Mouse (Mus musculus) thymus, postnatal 4 days (tissue): ENCODE measurements around the gene Zdhhc9.
"Not testable (repeated sequence)": the region's sequence is repeated elsewhere in the genome, so short reads cannot be mapped to it uniquely, and the experiment has no call there.

Source experiments
- DNase-seq: peaks from one replicate; pipeline ENCODE4 v3.0.0; 2021

Gene Zdhhc9

DNA sequence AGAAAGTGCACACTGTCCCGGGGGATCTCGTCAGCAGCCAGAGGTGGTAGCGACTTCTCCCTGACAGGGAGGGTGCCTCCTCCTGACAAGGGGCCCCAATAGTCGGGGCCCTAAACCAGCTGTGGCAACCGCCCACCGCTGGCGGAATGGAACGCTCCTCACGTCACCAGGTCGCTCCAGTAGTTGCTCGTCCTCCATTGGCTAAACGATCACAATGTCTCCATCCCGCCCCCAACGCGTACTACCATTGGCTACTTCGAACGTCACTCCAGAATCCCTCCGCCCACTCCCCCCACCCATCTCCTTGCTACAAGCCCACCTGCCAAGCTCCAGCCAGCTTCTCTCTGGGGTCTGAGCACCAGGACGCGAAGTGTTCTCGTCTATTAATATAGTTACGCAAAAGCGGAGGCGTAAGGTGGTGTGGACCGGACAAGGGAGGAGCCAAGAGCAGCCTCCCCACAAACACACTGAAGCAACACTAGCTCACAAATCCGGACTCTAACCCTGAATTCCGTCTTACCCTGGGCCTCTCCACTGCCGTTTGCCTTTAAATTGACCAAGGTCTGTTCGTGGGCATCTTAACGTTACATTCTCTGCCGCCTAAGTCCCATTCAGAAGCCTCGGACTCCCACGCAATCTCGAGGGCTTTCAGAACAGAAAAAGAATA, at the start of gene Zdhhc9:
Zdhhc9 (minus strand) TSS at position 360 of the 667 bp plus-strand sequence.
- peak; percentile 90 for DNase-seq

DNA sequence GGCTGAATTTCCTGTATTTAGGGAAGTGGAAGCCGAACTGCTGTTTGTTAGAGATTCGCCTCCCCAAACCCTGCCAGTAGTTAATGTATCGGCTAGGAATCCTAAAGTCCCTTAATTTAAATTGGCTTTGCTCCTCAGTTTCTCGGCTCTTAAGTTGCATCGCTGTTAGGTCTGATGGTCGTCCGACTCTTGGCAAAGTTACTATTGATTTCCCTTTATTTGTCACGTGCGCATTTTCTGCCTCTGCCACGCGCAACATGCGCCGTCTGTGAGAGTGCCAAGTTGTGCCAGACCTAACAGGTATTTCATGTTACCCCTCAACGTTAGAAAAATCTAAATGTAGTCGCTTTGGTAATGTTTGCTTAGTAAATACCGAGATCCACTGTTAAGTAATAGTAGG, 48.3 kb upstream of the Zdhhc9 start:
- DNase-seq = no peak

DNA sequence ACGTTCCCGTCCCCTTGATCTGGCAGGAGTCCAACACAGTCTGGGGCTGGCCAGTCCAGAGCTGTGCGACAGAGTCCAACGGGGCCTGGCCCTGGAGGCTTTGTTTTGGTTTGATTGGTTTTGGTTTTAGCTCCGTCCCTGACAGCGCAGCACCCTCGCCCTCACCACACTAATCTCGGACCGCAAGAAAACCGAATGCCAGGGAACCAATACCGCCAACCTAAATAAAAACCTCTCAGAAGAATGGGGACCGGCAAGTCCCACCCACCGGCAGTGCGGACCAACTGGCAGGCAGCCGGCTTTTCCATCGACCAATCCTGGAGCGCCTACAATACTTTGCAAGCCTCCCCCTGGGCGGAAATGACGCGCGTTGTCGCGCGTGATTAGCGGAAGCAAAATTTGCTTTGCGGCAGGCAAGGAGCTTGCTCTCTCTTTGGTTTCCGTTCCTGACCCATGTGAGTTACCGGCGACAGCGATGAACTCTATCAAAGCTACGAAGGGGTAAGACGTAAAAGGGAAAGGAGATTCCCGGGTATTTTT, 47.9 kb upstream of the Zdhhc9 start, which contains the start of gene Utp14a:
Utp14a (plus strand) TSS at position 395 of the 540 bp plus-strand sequence.
- DNase-seq = peak; percentile 88

DNA sequence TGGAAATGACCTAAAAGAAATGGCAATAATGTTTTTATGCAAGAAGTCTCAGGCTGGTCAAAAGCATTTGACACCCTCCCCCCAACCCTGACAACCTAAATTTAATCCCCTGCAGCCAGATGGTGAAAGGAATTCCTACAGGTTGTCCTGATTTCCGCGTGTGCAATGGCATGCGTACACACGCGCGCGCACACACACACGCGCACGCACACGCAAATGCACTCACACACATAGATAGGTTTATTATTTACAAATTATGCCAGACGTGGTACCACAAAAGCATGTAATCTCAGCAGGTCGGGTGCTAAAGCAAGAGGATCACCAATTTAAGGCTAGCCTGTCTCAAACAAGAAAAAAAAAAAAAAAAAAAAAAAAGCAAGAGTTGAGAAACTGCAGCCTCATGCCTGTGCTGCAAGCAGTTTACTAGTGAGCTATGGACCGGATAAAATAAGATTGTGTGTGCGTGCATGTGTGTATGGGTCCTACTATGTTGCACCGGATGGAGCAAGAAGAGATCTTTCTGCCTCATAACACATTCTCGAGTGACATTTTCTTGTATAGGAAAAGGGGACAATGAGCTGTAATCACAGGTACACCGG, 47.3 kb upstream of the Zdhhc9 start:
- peak; percentile 12 for DNase-seq

DNA sequence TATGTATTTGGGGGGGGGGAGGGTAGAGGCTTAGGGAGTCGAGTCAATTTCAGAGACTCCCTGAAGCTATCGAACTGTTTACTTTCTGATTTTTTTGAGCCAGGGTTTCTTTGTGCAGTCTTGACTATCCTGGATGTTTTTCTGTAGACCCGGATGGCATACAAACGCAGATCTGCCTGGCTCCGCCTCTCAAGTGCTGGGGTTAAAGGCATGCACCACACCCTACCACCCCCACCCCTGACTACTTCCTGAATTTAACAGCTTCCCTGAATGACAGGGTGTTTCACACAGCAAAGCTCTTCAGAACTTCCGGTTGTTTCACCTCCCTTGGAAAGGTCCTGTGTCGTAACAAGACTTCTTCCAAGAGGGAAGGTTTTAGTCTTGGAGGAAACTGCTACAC, 25.7 kb upstream of the Zdhhc9 start:
- DNase-seq = peak; percentile 62

DNA sequence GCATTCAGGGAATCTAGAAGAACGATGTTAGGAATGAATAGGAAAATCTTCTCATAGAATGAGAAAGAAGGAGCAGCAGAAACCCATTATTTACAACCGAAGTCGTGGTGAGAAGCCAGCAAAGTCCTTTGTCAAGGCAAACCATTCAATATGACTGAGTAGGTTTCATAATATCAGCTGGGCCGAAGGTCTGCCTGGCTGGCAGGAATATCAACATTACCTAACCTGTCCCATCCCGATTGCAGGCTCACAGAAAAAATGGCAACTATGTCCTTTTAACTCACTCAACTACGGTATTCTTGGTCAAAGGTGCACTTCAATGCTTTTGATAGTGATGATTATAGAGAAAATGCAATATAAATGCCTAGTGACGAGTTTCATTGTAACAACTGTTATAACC, 17.5 kb upstream of the Zdhhc9 start:
- no peak for DNase-seq

DNA sequence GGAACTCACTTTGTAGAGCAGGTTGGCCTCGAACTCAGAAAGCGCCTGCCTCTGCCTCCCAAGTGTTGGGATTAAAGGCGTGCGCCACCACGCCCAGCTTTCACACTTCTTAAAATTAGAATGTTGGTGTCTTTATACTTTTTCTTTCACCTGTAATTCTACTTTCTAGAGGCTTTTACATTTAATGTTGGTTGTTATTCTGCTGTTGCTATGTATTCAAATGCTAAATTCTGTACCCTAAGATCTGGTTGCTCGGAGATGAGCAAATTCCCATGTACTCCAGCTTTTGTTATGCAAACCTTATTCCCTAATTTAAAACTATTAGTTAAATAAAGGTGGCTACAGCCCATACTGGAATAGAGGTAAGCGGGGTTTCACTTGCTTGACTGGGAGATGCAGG, 14.0 kb upstream of the Zdhhc9 start:
- no peak for DNase-seq

DNA sequence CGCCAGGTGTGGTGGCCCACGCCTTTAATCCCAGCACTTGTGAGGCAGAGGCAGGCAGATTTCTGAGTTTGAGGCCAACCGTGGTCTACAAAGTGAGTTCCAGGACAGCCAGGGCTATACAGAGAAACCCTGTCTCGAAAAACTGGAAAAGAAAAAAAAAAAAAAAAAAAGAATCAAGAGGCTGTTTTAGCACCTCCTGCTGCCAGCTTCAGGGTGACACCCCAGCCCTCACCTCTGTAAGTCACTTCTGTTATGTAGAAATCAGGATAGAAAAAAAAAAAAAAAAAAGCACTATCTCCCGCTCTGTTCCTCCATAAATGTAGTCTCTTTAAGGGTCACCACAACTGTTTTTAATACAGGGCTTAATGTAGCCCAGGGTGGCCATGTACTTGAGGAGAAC, 10.8 kb upstream of the Zdhhc9 start:
- DNase-seq = no peak

DNA sequence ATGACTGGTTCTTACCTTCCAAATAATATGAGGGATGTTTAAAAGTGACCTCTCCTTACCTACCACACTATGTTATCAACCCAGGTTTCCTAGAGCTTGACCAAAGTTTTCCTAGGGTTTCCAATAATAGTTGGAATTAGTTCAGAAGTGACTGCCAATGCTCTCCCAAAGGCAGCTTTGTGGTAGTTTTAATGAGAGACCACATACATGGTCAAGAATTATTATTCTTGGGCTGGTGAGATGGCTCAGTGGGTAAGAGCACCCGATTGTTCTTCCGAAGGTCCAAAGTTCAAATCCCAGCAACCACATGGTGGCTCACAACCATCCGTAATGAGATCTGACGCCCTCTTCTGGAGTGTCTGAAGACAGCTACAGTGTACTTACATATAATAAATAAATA, 1.1 kb upstream of the Zdhhc9 start:
- not testable (repeated sequence) for DNase-seq

DNA sequence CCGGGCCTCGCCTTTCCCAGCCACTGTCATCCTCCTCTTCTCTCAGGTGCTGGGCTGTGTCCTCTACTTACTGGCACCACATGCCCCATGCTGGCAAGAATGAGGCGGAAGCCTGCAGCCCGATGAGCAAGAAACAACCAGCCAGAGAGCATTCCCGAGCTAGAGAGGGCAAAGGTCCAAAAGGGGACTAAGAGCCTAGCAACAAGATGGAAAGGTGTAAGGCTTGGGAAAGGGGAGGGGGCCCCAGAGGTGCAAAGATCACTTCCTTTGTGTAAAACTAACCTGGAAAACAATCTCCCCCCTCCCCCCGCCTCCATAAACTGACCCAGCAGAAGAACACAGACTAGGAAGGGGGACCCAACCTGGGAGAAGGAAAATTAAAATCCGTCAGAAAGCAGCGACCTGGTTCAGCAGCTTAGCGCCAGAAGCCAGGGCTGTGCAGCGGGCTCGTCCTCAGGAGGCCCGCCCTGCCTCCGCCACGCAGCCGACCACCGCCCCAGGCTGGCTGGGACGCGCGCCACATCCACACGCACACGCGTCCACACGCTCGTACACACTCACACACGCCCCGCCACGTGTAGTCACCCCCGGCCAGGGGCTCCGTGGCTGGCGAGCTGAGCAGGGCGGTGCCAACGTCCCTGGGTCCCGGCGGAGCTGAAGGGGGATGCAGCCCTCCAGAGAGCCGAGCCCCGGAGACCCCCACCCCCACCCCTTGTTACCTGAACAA, 754 bp downstream of the Zdhhc9 start:
- peak; percentile 60 for DNase-seq

DNA sequence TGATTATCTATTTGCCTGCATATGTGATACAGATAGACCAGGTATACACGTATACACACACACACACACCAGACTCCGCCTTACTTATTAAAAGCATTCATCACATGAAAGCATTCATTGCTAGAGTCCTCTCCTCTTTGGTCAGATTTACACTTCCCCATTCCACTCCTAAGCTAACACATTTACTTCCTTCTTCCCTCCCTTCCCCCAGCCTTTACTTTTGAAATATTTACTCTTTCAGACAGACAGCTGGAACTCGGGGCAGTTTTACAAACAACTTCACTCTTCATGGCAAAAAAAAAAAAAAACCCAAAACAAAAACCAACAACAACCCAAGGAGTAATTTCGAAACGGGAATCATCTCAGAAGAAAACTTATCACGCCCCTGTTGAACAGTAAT, 4.2 kb downstream of the Zdhhc9 start:
- DNase-seq = no peak

DNA sequence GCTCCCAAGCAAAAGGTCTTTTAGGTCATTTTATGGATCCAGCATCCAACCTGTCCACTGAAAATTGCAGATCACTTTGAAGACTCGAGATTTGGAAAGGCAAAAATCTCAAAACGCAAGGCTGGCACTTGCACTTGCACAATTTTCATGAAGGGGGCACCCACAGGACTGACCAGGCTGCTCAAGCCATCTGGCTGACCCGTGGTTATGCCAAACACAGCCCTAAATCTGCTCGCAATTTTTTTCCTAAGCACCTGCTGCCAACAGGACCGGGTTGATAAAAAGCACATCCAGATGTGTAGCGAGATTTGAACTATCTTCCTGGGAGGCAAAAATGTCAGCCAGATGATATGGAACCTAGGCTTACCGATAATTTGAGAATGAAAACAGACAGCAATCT, 4.9 kb downstream of the Zdhhc9 start:
- no peak for DNase-seq

DNA sequence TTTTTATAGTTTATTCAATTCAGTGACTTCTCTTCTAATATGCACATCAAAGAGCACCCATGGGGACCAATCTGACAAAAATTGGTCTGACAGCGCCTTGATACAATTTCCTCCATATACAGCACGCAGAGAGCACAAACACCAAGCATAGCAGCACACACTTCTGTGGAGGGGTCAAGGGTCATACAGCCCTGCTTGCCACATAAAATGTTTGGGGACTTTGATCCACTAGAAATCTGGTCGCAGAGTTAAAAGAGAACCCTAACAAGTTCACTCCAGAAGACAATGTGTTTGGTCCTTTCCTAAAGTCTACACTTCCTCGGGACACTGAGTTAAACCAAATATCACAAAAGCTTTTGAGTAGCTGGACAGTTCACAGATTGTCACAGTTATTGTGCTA, 5.7 kb downstream of the Zdhhc9 start:
- DNase-seq = no peak

DNA sequence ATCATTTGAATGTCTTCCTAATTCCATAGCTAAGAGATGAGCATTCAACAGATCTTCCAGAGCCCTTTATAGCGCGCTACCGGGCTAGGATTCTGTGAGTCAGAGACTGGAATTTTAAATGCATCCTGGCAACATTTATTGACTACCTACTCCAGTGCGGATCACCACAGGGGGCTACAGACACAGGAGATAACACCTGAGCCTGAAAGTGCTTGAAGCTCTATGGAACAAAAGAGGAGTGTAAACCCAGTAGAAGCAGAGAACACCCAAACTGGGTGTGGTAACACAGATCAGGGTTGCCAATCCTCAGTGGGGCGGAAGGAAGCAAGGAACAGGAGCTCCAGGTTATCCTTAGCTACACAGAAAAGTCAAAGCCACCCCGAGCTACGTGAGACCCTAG, 6.2 kb downstream of the Zdhhc9 start:
- no peak for DNase-seq

DNA sequence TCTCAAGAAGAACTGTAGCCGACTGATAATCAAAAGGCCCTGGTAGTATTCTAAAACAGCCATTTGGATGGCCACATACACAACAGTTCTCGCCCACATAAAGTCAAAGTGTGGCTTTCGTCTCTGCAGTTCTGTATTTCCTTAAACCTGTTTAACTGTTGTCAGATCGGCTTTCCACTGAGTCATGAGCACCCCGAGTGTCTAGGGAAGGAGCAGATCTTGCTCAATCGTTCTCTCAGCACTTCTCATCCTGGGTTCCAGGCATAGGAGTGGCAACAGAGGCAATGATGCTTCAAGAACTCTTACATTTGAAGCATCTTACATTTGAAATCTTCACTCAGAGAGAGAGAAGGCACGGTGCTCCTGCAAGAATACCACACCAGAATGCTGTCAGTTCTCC, 6.7 kb downstream of the Zdhhc9 start:
- no peak for DNase-seq

DNA sequence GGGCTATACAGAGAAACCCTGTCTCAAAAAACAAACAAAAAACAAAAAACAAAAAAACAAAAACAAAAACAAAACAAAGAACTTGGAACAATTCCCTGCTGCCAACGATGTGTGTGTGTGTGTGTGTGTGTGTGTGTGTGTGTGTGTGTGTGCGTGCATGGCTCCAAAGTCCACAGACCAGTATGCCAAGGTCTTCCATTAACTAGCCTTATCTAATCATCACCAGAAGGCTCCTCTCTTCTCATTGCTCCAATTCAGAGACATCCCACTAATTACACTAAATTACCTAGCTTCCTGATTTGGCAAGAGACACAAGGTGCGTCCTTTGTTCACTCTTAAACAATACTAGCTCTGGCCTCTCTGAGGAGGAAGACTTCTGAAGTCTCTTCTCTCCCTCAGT, 8.0 kb downstream of the Zdhhc9 start:
- no peak for DNase-seq

DNA sequence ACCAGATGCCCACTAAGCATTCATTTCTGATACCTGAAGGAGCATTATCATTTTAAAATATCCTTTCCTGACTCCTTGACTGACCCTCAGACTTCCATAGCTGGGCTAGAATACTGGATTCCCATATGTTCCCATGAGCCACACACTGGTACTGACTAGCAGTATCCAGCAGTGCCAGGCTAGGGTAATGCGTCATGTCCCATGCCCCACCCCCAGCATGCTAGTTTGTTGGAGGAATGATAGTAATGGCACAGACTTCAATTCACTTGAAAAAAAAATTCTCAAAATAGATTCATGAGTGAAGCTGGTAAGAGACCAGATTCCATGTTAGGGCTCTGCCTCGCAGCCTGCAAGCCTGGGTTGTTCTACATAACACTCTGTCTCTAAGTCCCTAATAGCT, 9.7 kb downstream of the Zdhhc9 start:
- DNase-seq = no peak

DNA sequence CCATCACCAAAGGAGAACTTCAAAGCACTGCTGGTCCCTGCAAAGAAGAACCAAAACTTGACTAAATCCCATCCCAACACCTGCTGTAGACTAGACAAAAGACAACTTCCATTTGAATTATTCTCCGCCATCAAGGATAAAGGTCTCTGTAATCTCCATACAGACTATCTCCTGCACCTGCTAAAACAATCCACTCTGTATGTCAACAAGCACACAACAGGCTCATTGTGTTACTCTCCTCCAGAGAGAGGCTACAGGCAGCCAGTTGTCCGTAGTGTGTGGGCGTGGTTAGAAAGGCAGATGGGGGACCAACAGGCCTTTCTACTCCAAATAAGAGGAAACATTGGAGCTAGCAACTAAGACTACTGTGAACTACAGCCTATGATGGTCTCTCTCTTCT, 10.8 kb downstream of the Zdhhc9 start:
- no peak for DNase-seq

DNA sequence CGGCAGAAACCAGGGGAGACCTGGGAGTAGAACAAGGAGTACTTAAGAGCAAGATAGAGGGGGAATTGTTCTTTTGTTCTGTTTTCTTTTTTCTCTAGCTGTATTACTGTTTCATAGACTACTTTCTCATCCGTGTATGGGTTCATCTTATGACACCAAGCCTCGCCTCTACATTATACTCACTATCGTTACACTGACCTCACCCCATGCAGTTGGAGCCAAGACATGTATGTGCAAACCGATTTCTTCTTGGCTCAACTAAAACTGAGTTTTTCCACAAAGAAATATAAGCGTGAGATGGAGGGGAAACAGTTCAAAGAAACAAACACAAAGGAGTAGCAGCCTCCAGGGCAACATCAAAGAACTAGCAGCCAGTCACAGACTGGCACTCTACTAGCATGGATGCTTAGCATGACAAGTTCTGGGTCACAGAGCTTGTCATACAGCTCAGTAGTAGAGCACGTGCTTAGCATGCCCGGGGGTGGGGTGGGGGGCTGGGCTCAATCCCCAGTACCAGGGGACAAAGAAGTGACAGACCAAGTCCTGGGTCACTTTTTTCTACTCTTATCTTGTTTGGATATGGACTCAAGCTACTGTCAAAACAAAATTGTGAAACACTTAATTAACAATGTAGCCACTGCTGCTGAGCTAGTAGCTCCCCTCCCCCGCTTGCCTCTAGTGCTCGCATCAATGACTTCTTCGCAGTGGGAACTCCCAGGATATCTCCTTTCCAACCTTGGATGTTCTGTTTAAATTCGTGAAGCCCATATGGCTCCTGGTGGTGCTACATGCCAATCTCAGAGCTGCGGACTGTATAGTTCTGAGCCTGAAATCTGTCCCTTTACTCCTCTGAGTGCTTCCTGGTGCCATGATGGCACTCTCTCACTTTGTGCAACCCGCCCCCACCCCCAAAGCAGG, 15.2 kb downstream of the Zdhhc9 start:
- DNase-seq = no peak

DNA sequence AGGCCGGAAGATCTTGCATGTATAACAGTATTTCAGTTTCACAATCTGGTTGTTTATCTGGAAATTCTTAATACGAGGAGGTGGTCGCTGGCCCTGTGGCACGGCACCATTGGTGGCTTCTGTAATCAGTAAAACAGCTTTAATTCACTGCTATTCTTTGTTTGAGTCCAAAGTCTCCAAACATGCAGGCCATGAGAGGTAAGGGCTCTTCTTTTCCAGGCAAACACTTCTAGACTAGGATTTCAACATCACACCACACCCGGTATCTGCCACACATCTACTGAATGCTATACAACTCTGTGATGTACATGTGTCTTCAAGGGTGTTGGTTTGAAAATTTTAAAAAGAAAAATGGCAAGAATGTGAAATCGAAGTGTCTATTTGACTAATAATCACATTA, 17.4 kb downstream of the Zdhhc9 start:
- DNase-seq = no peak

DNA sequence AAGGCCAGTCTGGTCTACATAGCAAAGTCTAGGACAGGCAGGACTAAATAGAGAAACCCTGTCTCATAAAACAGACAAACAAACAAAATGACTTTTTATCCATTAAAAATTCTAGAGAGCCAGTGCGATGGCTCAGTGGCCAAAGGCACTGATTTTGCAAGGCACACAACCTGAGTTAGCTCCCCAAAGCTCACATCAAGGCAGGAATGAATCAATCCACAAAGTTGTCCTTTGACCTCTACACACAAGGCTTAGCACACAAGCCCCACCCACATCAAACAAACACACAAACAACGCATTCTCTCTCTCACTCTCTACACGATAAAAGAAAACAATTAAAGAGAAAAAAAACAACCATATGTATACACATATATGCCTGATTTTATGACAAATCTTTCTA, 24.0 kb downstream of the Zdhhc9 start:
- no peak for DNase-seq

DNA sequence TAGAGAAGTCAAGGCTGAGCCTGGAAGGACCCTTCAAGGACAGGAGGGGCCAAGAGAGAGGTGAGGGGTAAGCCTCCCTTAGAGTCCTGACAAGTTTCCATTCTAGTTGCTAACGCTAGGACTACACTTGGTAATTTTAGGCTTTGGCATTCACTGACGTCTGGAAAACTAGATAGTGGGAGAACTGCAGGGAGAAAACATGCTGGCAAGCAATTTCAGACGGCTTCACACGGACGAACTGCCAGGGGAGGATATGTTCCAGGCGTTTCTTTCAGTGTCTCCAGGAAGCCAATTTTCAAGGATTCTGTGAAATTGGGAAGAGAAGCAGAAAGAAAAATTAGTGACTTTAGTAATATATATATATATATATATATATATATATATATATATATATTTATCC, 26.8 kb downstream of the Zdhhc9 start:
- DNase-seq = no peak

DNA sequence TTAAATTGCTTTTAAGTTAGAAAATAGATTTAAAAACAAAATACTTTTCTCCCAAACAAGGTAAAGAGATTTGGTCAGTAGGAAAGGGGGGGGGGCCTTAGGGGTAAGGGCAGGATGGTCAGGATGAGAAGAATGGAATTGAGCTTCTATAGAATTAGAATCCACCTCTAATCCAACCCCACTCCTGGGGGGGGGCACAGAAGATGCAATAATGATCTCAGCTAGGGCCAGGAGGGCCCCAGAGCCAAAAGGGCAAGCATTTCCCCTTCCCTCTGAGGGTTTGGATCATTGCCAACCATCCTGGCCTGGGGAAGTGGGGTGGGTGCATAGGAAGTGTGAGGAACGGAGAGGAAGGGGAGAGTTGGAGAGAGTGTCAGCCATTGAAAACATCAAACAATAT, 38.3 kb downstream of the Zdhhc9 start:
- DNase-seq = no peak
